Mouse (Mus musculus) intestine, postnatal 0 days (tissue): ENCODE data around the gene Sh3bp5. TPM values are rescaled to one million over a fixed set of nuclear protein-coding genes. Genes with fewer than 3 reads are reported as not detected.

Experiments
- ATAC-seq: fragments of 200-750 bp; cut with Nextera tagmentation; 2 replicates; pipeline ENCODE4 v1.8.0; 2017; ENCODE audit warnings: mild to moderate bottlenecking, moderate TSS enrichment, moderate library complexity
- H3K27ac ChIP-seq: fragments of 300-500 bp; sonication (generic); 2 replicates; pipeline ENCODE4 v1.5.1; 2014; ENCODE audit warnings: mild to moderate bottlenecking, low read depth, low read length, moderate library complexity
- H3K27me3 ChIP-seq: fragments of 300-500 bp; sonication (generic); replicated peaks from 2 replicates; pipeline ENCODE4 v1.6.1; 2014; ENCODE audit warnings: low read length, mixed read lengths; ENCODE audit not compliant: control insufficient read depth, insufficient read depth
- H3K36me3 ChIP-seq: fragments of 300-500 bp; sonication (generic); 2 replicates; pipeline ENCODE4 v1.6.1; 2014; ENCODE audit warnings: mild to moderate bottlenecking, moderate library complexity; ENCODE audit not compliant: control insufficient read depth, insufficient read depth
- H3K4me1 ChIP-seq: fragments of 300-500 bp; sonication (generic); replicated peaks from 2 replicates; pipeline ENCODE4 v1.6.1; 2014; ENCODE audit warnings: antibody characterized with exemption, low read length, mixed read lengths; ENCODE audit not compliant: control insufficient read depth, insufficient read depth
- H3K4me2 ChIP-seq: fragments of 300-500 bp; sonication (generic); replicated peaks from 2 replicates; pipeline ENCODE4 v1.6.1; 2014; ENCODE audit warnings: low read depth, mild to moderate bottlenecking, moderate library complexity
- H3K4me3 ChIP-seq: fragments of 300-500 bp; sonication (generic); 2 replicates; pipeline ENCODE4 v1.5.1; 2014; ENCODE audit warnings: low read depth, low read length
- H3K9ac ChIP-seq: fragments of 300-500 bp; sonication (generic); 2 replicates; pipeline ENCODE4 v1.6.1; 2014; ENCODE audit warnings: mild to moderate bottlenecking, low read depth, low read length
- H3K9me3 ChIP-seq: fragments of 300-500 bp; sonication (generic); 2 replicates; pipeline ENCODE4 v1.6.1; 2016; ENCODE audit warnings: mixed run types; ENCODE audit not compliant: control insufficient read depth
- CTCF ChIP-seq: sonication (generic); IDR thresholded peaks from 2 replicates; pipeline ENCODE4 v1.5.1; 2016; ENCODE audit warnings: low read depth, mild to moderate bottlenecking, control low read depth, antibody characterized with exemption, moderate library complexity
- WGBS: fragments of 180-500 bp; shearing (Covaris S2); extraction: QIAGEN DNeasy Blood & Tissue Kit; methylation state at CpG from one replicate; pipeline ENCODE4 v1.1.7; 2014; 5-methylcytosine and 5-hydroxymethylcytosine counted together
- polyA plus RNA-seq: library from polyadenylated mRNA; unstranded; fragments of >200 nt; fragmentation: Nextera tagmentation; extraction: Ambion mirVana; gene quantifications from 2 replicates; pipeline ENCODE4 v1.2.1, GENCODE M21; 2015

The Sh3bp5 gene
- polyA plus RNA-seq, 1 experiment from 2014 or later, result 12.4 TPM

GRCm38 (mm10) chr14:31403556-31403955 is 32.3 kb downstream of the Sh3bp5 start:
- TF ChIP-seq CTCF, result no peak
- peak overlapping the region; percentile 47 for H3K4me2 ChIP-seq
- no peak overlapping the region for H3K4me3 ChIP-seq
- no peaks in the 10 kb centered on the region for H3K27me3 ChIP-seq
- H3K4me1 ChIP-seq, result 0 out of 2 replicates have a peak, but pooled peaks cover 6% of the 10 kb centered on the region
- WGBS, result 65% methylated on average over 9 of the region's 9 CpGs
- 0 out of 2 replicates have a peak overlapping the region, but pooled peaks have one; percentile 9 for H3K27ac ChIP-seq
- no peak overlapping the region for H3K9ac ChIP-seq
- H3K36me3 ChIP-seq, result no peaks in the 10 kb centered on the region; the same call in 1 of the 2 replicates
- no peaks in the 10 kb centered on the region for H3K9me3 ChIP-seq
- ATAC-seq, result 0 out of 2 replicates have a peak, but pooled peaks have one; percentile 5

- 76% methylated on average over 5 of the region's 5 CpGs for WGBS
- Histone ChIP-seq H3K4me1 (0 out of 2 replicates have a peak, but pooled peaks cover 6% of the 10 kb centered on the region), H3K9ac (no peak overlapping the region), H3K27me3 (no peaks in the 10 kb centered on the region), H3K4me2 (no peak overlapping the region), H3K36me3 (no peaks in the 10 kb centered on the region; the same call in 1 of the 2 replicates), H3K27ac (no peak overlapping the region), H3K4me3 (no peak overlapping the region), H3K9me3 (no peaks in the 10 kb centered on the region)
- ATAC-seq, result no peak
- no peak for TF ChIP-seq CTCF
Measured at GRCm38 (mm10) chr14:31402693-31403092, 33.2 kb downstream of the Sh3bp5 start.

- TF ChIP-seq CTCF, result no peak
- Histone ChIP-seq H3K27me3 (no peaks in the 10 kb centered on the region), H3K27ac (no peak overlapping the region), H3K36me3 (no peaks in the 10 kb centered on the region; the same call in 1 of the 2 replicates), H3K4me2 (no peak overlapping the region), H3K9ac (no peak overlapping the region), H3K4me1 (0 out of 2 replicates have a peak, but pooled peaks cover 6% of the 10 kb centered on the region), H3K4me3 (no peak overlapping the region), H3K9me3 (no peaks in the 10 kb centered on the region)
- WGBS, result 75% methylated on average over 6 of the region's 6 CpGs
- ATAC-seq, result no peak
Measured at GRCm38 (mm10) chr14:31401918-31402427, 33.9 kb downstream of the Sh3bp5 start.

- no peak overlapping the region for H3K27ac ChIP-seq
- H3K4me2 ChIP-seq, result no peak overlapping the region
- ATAC-seq, result no peak
Measured at GRCm38 (mm10) chr14:31400896-31401295, 35.0 kb downstream of the Sh3bp5 start.

GRCm38 (mm10) chr14:31400246-31400645 is 35.6 kb downstream of the Sh3bp5 start:
- H3K4me2 ChIP-seq, result no peak overlapping the region
- H3K9me3 ChIP-seq, result no peaks in the 10 kb centered on the region
- no peak overlapping the region for H3K4me3 ChIP-seq
- H3K36me3 ChIP-seq, result no peaks in the 10 kb centered on the region; the same call in 1 of the 2 replicates
- 88% methylated on average over 7 of the region's 7 CpGs for WGBS
- TF ChIP-seq CTCF, result no peak
- H3K27me3 ChIP-seq, result no peaks in the 10 kb centered on the region
- no peak overlapping the region for H3K27ac ChIP-seq
- ATAC-seq, result no peak
- H3K4me1 ChIP-seq, result 0 out of 2 replicates have a peak, but pooled peaks cover 6% of the 10 kb centered on the region
- H3K9ac ChIP-seq, result no peak overlapping the region

More at GRCm38 (mm10) chr14:31400896-31401295, 35.0 kb downstream of the Sh3bp5 start:
- 39% methylated on average over 11 of the region's 11 CpGs for WGBS
- Histone ChIP-seq H3K4me3 (no peak overlapping the region), H3K9ac (no peak overlapping the region), H3K9me3 (no peaks in the 10 kb centered on the region), H3K36me3 (no peaks in the 10 kb centered on the region; the same call in 1 of the 2 replicates), H3K4me1 (0 out of 2 replicates have a peak, but pooled peaks cover 6% of the 10 kb centered on the region), H3K27me3 (no peaks in the 10 kb centered on the region)
- no peak for TF ChIP-seq CTCF

GRCm38 (mm10) chr14:31399271-31399670 is 36.6 kb downstream of the Sh3bp5 start:
- TF ChIP-seq CTCF, result no peak
- WGBS, result 87% methylated on average over 3 of the region's 3 CpGs
- Histone ChIP-seq H3K27me3 (no peaks in the 10 kb centered on the region), H3K4me3 (no peak overlapping the region), H3K4me2 (no peak overlapping the region), H3K27ac (no peak overlapping the region), H3K36me3 (no peaks in the 10 kb centered on the region; the same call in 1 of the 2 replicates), H3K9me3 (no peaks in the 10 kb centered on the region), H3K4me1 (0 out of 2 replicates have a peak, but pooled peaks cover 1% of the 10 kb centered on the region), H3K9ac (no peak overlapping the region)
- ATAC-seq, result no peak
